Mouse (Mus musculus) CH12F3 (cell line): ENCODE data around the gene Eif1.
"Not testable (repeated sequence)": the region's sequence is repeated elsewhere in the genome, so short reads cannot be mapped to it uniquely, and the experiment has no call there.

Experiments used
- in situ Hi-C: fragments of 300-500 bp; cut with MboI; formaldehyde crosslinking; loops from 2 replicates; pipeline ENCODE4 v1.14.3; 2020; ENCODE audit warnings: low sequenced_read_pairs

Eif1 gene

GRCm38 (mm10) chr11:100333944-100334457 is 14.3 kb downstream of the Eif1 start, which contains the start of gene Gast:
Gene Gast, plus strand, starts transcription at chr11:100334407.
- in situ Hi-C loops, result no loop called here

- in situ Hi-C loops, result no loop called here
Measured at GRCm38 (mm10) chr11:100335731-100336130, 16.0 kb downstream of the Eif1 start.

GRCm38 (mm10) chr11:100344269-100344668 is 24.6 kb downstream of the Eif1 start:
- in situ Hi-C loops, result no loop called here

GRCm38 (mm10) chr11:100352076-100352857 is 32.6 kb downstream of the Eif1 start:
- in situ Hi-C loops, result no loop called here

- in situ Hi-C loops, result no loop called here
Measured at GRCm38 (mm10) chr11:100355151-100355951, 35.7 kb downstream of the Eif1 start.

GRCm38 (mm10) chr11:100355972-100356818 is 36.5 kb downstream of the Eif1 start, which contains the start of gene Hap1:
Gene Hap1, minus strand, starts transcription at chr11:100356128.
- in situ Hi-C loops, result no loop called here

- in situ Hi-C loops, result no loop called here
Measured at GRCm38 (mm10) chr11:100356819-100357211, 37.1 kb downstream of the Eif1 start.

GRCm38 (mm10) chr11:100357408-100357807 is 37.7 kb downstream of the Eif1 start:
- in situ Hi-C loops, result no loop called here

- in situ Hi-C loops, result no loop called here
Measured at GRCm38 (mm10) chr11:100360175-100360574, 40.5 kb downstream of the Eif1 start.

- in situ Hi-C loops, result not testable (repeated sequence)
Measured at GRCm38 (mm10) chr11:100361059-100361458, 41.4 kb downstream of the Eif1 start.

GRCm38 (mm10) chr11:100362209-100362978 is 42.7 kb downstream of the Eif1 start:
- in situ Hi-C loops, result no loop called here

- in situ Hi-C loops, result no loop called here
Measured at GRCm38 (mm10) chr11:100362979-100363562, 43.4 kb downstream of the Eif1 start.

- in situ Hi-C loops, result no loop called here
Measured at GRCm38 (mm10) chr11:100369145-100369544, 49.5 kb downstream of the Eif1 start.

GRCm38 (mm10) chr11:100369822-100370221 is 50.1 kb downstream of the Eif1 start:
- in situ Hi-C loops, result loop anchor here (5.0 kb wide), 1 partner anchor 37 kb away; no protein-coding TSS in a partner anchor
